Comparison of ENCODE assay signal across 8 mouse cellular contexts in the genomic region with DNA sequence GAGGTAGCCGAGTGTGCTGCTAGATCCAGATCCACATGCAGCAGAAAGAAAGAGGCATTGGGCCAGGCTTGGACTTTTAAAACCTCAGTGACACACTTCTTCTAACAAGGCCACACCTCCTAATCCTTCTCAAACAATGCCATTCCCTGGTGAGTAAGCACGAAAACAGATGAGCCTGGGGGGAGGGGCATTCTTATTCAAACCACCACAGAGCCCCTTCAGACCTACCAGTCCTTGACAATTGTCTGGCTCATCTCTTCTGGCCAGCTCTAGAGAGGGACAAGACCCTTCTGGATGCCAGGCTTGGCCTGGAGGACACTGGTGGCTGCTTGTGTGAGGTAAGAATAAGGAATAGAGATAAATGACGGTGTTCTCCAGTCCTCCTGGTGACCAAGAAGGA. TPM values are rescaled to one million over a fixed set of nuclear protein-coding genes. Genes with fewer than 3 reads are reported as not detected.
A peak's percentile ranks its signal among the peaks of the same experiment; 100 is the strongest.
DNase-seq lines count a peak whose midpoint lies in the region; ATAC-seq and TF ChIP-seq lines count a peak whose summit lies in the region.
"Had no signal": no experiment of that assay in that cellular context is flagged by ENCODE, and none has a peak within 500 bp of the region (broad histone marks: within the 10 kb centered on the region; RNA-seq: fewer than 3 reads in every experiment).

No protein-coding gene starts in this region.

- no peak for DNase-seq in heart, adult 2 months
- no peak for DNase-seq in lung, postnatal 10 days
- peak; percentile 43 for DNase-seq in adipocyte (ENCODE audit: low spot score)
- no peak for DNase-seq in adrenal gland, postnatal 36 days
- DNase-seq: thymus, postnatal 14 days had no signal

- H3K4me3 ChIP-seq in heart, embryonic 13.5 days = no peak overlapping the region
- no peak overlapping the region for H3K4me3 ChIP-seq in heart, adult 2 months
- H3K4me3 ChIP-seq in lung, embryonic 16.5 days (ENCODE audit: low read length) = no peak overlapping the region
- H3K4me3 ChIP-seq in small intestine, adult 2 months (ENCODE audit: low read depth, low read length) = no peak overlapping the region

- no peak overlapping the region for H3K9ac ChIP-seq in heart, embryonic 13.5 days
- no peak overlapping the region for H3K9ac ChIP-seq in heart, adult 2 months (ENCODE audit: low read depth, low read length)
- H3K9ac ChIP-seq in lung, embryonic 16.5 days (ENCODE audit: low read length) = no peak overlapping the region

- H3K79me2 ChIP-seq in heart, adult 2 months (replicated peaks; ENCODE audit: control insufficient read depth, insufficient read depth, low read length) = peaks cover 5% of the 10 kb centered on the region; the same call in 1 of the 2 replicates

- no peak for ATAC-seq in heart, embryonic 13.5 days (ENCODE audit: extremely low read depth, insufficient number of reproducible peaks, low FRiP score, low TSS enrichment)
- ATAC-seq in lung, embryonic 16.5 days (ENCODE audit: low read depth) = 0 out of 2 replicates have a peak, but pooled peaks have one; percentile 0

- peaks cover 78% of the 10 kb centered on the region for H3K4me1 ChIP-seq in heart, embryonic 13.5 days
- peaks cover 45% of the 10 kb centered on the region for H3K4me1 ChIP-seq in heart, adult 2 months (ENCODE audit: control insufficient read depth, insufficient read depth, low read length)
- peaks cover 74% of the 10 kb centered on the region for H3K4me1 ChIP-seq in lung, embryonic 16.5 days (replicated peaks; ENCODE audit: control insufficient read depth, insufficient read depth, low read length)
- peaks cover 67% of the 10 kb centered on the region for H3K4me1 ChIP-seq in small intestine, adult 2 months (ENCODE audit: control insufficient read depth, insufficient read depth, insufficient read length, low read length)

- 84% methylated on average over 3 of the region's 3 CpGs for WGBS in heart, embryonic 13.5 days
- WGBS in heart, adult 2 months = 69% methylated on average over 3 of the region's 3 CpGs
- WGBS in lung, embryonic 16.5 days = 69% methylated on average over 3 of the region's 3 CpGs
- 78% methylated on average over 3 of the region's 3 CpGs for WGBS in small intestine, adult 2 months

- peak overlapping the region; percentile 83 for H3K27ac ChIP-seq in heart, embryonic 13.5 days (replicated peaks)
- H3K27ac ChIP-seq in heart, adult 2 months = no peak overlapping the region
- peak overlapping the region; percentile 86 for H3K27ac ChIP-seq in lung, embryonic 16.5 days (ENCODE audit: low read length)
- 0 out of 2 replicates have a peak overlapping the region, but pooled peaks have one; percentile 4 for H3K27ac ChIP-seq in small intestine, adult 2 months (ENCODE audit: insufficient read depth, low read depth, low read length)

- no peak for TF ChIP-seq EP300 in heart, adult 2 months (IDR thresholded peaks at IDR 0.05; ENCODE audit: insufficient read depth, low read depth, low read length)

- peaks cover 9% of the 10 kb centered on the region; the same call in 1 of the 2 replicates for H3K36me3 ChIP-seq in heart, embryonic 13.5 days
- H3K36me3 ChIP-seq in heart, adult 2 months (ENCODE audit: control insufficient read depth, insufficient read depth, low read length) = no peaks in the 10 kb centered on the region
- H3K36me3 ChIP-seq in lung, embryonic 16.5 days (ENCODE audit: control insufficient read depth, insufficient read depth, low read length) = no peaks in the 10 kb centered on the region
- peaks cover 6% of the 10 kb centered on the region; the same call in 1 of the 2 replicates for H3K36me3 ChIP-seq in small intestine, adult 2 months (ENCODE audit: control insufficient read depth, insufficient read depth, low read length)

- H3K9me3 ChIP-seq in heart, embryonic 13.5 days = no peaks in the 10 kb centered on the region
- H3K9me3 ChIP-seq in lung, embryonic 16.5 days (ENCODE audit: control insufficient read depth, low read length) = no peaks in the 10 kb centered on the region

- no peaks in the 10 kb centered on the region for H3K27me3 ChIP-seq in heart, embryonic 13.5 days (replicated peaks)
- H3K27me3 ChIP-seq in heart, adult 2 months (ENCODE audit: control insufficient read depth, insufficient read depth, low read length) = no peaks in the 10 kb centered on the region
- no peaks in the 10 kb centered on the region for H3K27me3 ChIP-seq in lung, embryonic 16.5 days (ENCODE audit: control insufficient read depth, insufficient read depth, low read depth, low read length)
- no peaks in the 10 kb centered on the region for H3K27me3 ChIP-seq in small intestine, adult 2 months (ENCODE audit: control insufficient read depth, insufficient read depth, low read length)

- no peak for TF ChIP-seq CTCF in heart, adult 2 months (IDR thresholded peaks at IDR 0.05)
- no peak for TF ChIP-seq CTCF in small intestine, adult 2 months (IDR thresholded peaks at IDR 0.05; ENCODE audit: extremely low read depth, insufficient read length, insufficient replicate concordance, low read depth, low read length)

- intact Hi-C loops in heart, adult 2 months (cut with DNase I) = no loop called here

- H3K4me2 ChIP-seq in heart, embryonic 13.5 days = no peak overlapping the region
- no peak overlapping the region for H3K4me2 ChIP-seq in lung, embryonic 16.5 days (ENCODE audit: low read depth, low read length)

- no peak for TF ChIP-seq POLR2A in heart, adult 2 months (IDR thresholded peaks at IDR 0.05; ENCODE audit: insufficient read depth, low read depth, low read length)
- TF ChIP-seq POLR2A in small intestine, adult 2 months (IDR thresholded peaks at IDR 0.05; ENCODE audit: low read depth, low read length) = no peak

RNA-seq across cellular contexts. Expression of a gene that starts 32.1 kb away (rescaled TPM):
- polyA plus RNA-seq in heart, embryonic 13.5 days (2015; fragmentation: Nextera tagmentation; extraction: Ambion mirVana) = 6.8 and 7.3 TPM in 2 replicates
- total RNA-seq in heart, adult 2 months (2021) = 10 to 100 TPM; 12.3 to 14.7 TPM
- polyA plus RNA-seq in heart, adult 2 months (2012; rRNA removed) = 8.1 and 8.4 TPM in 2 replicates
- polyA plus RNA-seq in lung, embryonic 16.5 days (2015; fragmentation: Nextera tagmentation; extraction: Ambion mirVana) = 11.1 and 12.1 TPM in 2 replicates
- polyA plus RNA-seq in small intestine, adult 2 months (2012; rRNA removed) = 8.9 and 25.9 TPM in 2 replicates
- total RNA-seq in adrenal gland, postnatal 36 days (2021) = 10 to 100 TPM; 18.1 to 23.8 TPM

RNA-seq across cellular contexts. Expression of a gene that starts 38.2 kb away (rescaled TPM):
- 0.48 and 0.65 TPM in 2 replicates for polyA plus RNA-seq in heart, embryonic 13.5 days (2015; fragmentation: Nextera tagmentation; extraction: Ambion mirVana)
- total RNA-seq in heart, adult 2 months (2021) = under 1 TPM; 0.10 to 0.20 TPM
- polyA plus RNA-seq in heart, adult 2 months (2012; rRNA removed) = 0.04 and 0.06 TPM in 2 replicates
- polyA plus RNA-seq in lung, embryonic 16.5 days (2015; fragmentation: Nextera tagmentation; extraction: Ambion mirVana) = 2.0 and 2.2 TPM in 2 replicates
- polyA plus RNA-seq in small intestine, adult 2 months (2012; rRNA removed) = 0.10 and 0.33 TPM in 2 replicates
- total RNA-seq in adrenal gland, postnatal 36 days (2021) = under 1 TPM; 0.23 to 0.26 TPM
